7 mouse cellular contexts compared by ENCODE assay signal in the genomic region with DNA sequence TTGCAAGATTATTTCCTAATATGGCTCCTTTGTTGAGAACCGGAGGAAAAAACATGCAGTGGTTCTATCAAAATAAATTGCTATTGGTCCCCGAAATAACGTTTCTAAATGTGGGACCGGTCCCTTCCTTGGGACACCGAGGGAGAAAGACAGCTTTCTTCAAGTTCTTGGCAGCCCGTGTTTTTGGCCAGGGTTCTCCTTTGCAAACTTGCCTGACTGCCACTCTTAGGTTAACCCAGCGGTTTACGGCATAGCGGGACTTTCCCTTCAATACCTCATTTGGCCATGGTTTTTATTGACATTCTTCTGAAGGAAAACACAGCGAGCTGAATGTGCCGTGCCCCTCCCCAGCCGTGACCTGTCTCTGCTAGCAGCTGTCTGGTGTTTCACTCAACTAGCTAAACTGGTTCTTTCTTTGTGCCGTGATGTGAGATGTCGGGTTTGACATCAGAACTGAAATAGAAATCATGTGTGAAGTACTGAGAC.
DNase-seq lines count a peak whose midpoint lies in the region; ATAC-seq lines count a peak whose summit lies in the region.

No protein-coding gene starts in this region.

- peak; percentile 59 for DNase-seq in ZHBTc4 (ENCODE audit: low read depth, low spot score)
- DNase-seq in fat pad, adult 2 months (ENCODE audit: extremely low read depth, low read depth, low spot score), result peak; percentile 77
- DNase-seq in heart, postnatal 10 days, result peak; percentile 68 to 72
- DNase-seq in kidney, postnatal 14 days, result peak; percentile 60
- DNase-seq in lung, postnatal 25 days (ENCODE audit: low spot score), result peak; percentile 80
- peak; percentile 59 for DNase-seq in retina, embryonic 14.5 days (ENCODE audit: low spot score)

- intact Hi-C loops in heart, postnatal 10 days (cut with DNase I), result loop anchor here (5.0 kb wide), 2 partner anchors 137 to 143 kb away; partner anchors contain the start of genes Chek2 and Hscb

- peak; percentile 86 for ATAC-seq in CD4-positive, CD25-positive, alpha-beta regulatory T cell, adult 4 months

Comparison
In these comparisons a context has a peak if more than half of its experiments do, and no peak if none do; other contexts are left out.
1. Peak in every context shown above with its lines: DNase-seq and ATAC-seq.